ENCODE assay signal across 11 mouse cellular contexts in the genomic region with DNA sequence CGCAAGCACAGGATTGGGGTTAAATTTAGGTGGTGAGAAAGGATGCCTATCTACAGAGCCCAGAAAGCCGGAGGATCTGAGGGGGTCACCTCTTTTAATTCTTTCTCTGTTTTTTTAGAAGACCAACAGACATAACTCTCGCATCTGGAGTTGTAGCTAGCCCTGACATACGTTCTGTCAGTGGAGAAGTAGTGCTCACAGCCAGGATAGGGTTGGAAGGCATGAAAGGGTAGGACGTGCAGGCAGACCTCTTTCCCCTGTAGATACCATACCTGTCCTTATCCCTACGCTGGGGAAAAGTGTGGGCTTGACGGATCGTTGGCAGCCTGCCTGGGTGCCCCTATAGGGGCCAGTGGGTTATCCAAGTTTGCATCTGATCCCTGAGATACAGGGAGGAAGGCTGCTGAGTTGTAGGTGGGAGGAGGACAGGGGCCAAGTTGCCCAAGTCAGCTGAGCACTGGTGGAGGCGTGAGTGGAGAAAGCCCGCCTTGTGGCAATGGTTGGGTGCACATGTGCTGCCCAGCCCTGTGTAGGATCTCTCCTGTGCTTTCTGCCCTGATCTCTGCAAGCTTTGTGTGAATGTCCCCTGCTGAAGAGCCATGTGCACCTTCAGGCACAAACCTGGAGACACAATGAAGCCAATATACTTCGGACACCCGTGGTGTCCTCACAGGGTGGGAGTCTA. TPM values are rescaled to one million over a fixed set of nuclear protein-coding genes. Genes with fewer than 3 reads are reported as not detected.
DNase-seq lines count a peak whose midpoint lies in the region; ATAC-seq lines count a peak whose summit lies in the region.
"Had no signal": no experiment of that assay in that cellular context is flagged by ENCODE, and none has a peak within 500 bp of the region (broad histone marks: within the 10 kb centered on the region; RNA-seq: fewer than 3 reads in every experiment).

No protein-coding gene starts in this region.

- peak overlapping the region; percentile 50 for H3K4me3 ChIP-seq in heart, embryonic 15.5 days
- peak overlapping the region; percentile 50 for H3K4me3 ChIP-seq in embryonic facial prominence, embryonic 13.5 days
- peak overlapping the region; percentile 39 for H3K4me3 ChIP-seq in hindbrain, embryonic 16.5 days (ENCODE audit: low read length)
- no peak overlapping the region for H3K4me3 ChIP-seq in midbrain, embryonic 14.5 days (replicated peaks; ENCODE audit: low read depth, low read length)

- intact Hi-C loops in heart, postnatal 14 days (cut with DNase I) = no loop called here

- peaks cover 20% of the 10 kb centered on the region for H3K4me1 ChIP-seq in heart, embryonic 15.5 days (replicated peaks)
- H3K4me1 ChIP-seq in embryonic facial prominence, embryonic 13.5 days = peaks cover 29% of the 10 kb centered on the region
- H3K4me1 ChIP-seq in hindbrain, embryonic 16.5 days (ENCODE audit: control insufficient read depth, insufficient read depth, low read depth, low read length) = peaks cover 14% of the 10 kb centered on the region
- peaks cover 9% of the 10 kb centered on the region for H3K4me1 ChIP-seq in midbrain, embryonic 14.5 days (ENCODE audit: control insufficient read depth, insufficient read depth, low read length)

- H3K36me3 ChIP-seq in heart, embryonic 15.5 days = no peaks in the 10 kb centered on the region
- no peaks in the 10 kb centered on the region for H3K36me3 ChIP-seq in embryonic facial prominence, embryonic 13.5 days
- no peaks in the 10 kb centered on the region for H3K36me3 ChIP-seq in hindbrain, embryonic 16.5 days (ENCODE audit: control insufficient read depth, insufficient read depth, low read length)
- no peaks in the 10 kb centered on the region for H3K36me3 ChIP-seq in midbrain, embryonic 14.5 days (ENCODE audit: control insufficient read depth, insufficient read depth, low read length)

- peak overlapping the region; percentile 48 for H3K9ac ChIP-seq in heart, embryonic 15.5 days
- peak overlapping the region; percentile 71 for H3K9ac ChIP-seq in embryonic facial prominence, embryonic 13.5 days
- H3K9ac ChIP-seq in hindbrain, embryonic 16.5 days (ENCODE audit: low read depth, low read length) = no peak overlapping the region; the same call in 1 of the 2 replicates
- H3K9ac ChIP-seq in midbrain, embryonic 14.5 days (replicated peaks; ENCODE audit: low read length) = peak overlapping the region; percentile 38; the same call in 1 of the 2 replicates

- no peak for ATAC-seq in heart, embryonic 15.5 days (replicated peaks; ENCODE audit: insufficient number of reproducible peaks, insufficient read depth, low FRiP score, low read depth)
- no peak for ATAC-seq in embryonic facial prominence, embryonic 13.5 days (ENCODE audit: insufficient number of reproducible peaks, insufficient read depth, low FRiP score, low TSS enrichment, low read depth)
- ATAC-seq in hindbrain, embryonic 16.5 days = no peak
- ATAC-seq in midbrain, embryonic 14.5 days (ENCODE audit: low FRiP score, low TSS enrichment) = no peak
- ATAC-seq: CD4-positive, CD25-positive, alpha-beta regulatory T cell, adult 4 months had no signal

- no peaks in the 10 kb centered on the region for H3K9me3 ChIP-seq in heart, embryonic 15.5 days (replicated peaks)
- no peaks in the 10 kb centered on the region for H3K9me3 ChIP-seq in embryonic facial prominence, embryonic 13.5 days
- no peaks in the 10 kb centered on the region for H3K9me3 ChIP-seq in hindbrain, embryonic 16.5 days (ENCODE audit: control insufficient read depth, low read length)
- H3K9me3 ChIP-seq in midbrain, embryonic 14.5 days (ENCODE audit: control insufficient read depth, low read length) = no peaks in the 10 kb centered on the region

- 36% methylated on average over 12 of the region's 12 CpGs for WGBS in heart, embryonic 15.5 days
- 60% methylated on average over 12 of the region's 12 CpGs for WGBS in embryonic facial prominence, embryonic 13.5 days
- WGBS in hindbrain, embryonic 16.5 days = 72% methylated on average over 12 of the region's 12 CpGs
- WGBS in midbrain, embryonic 14.5 days = 78% methylated on average over 12 of the region's 12 CpGs

- peaks cover 12% of the 10 kb centered on the region for H3K27me3 ChIP-seq in heart, embryonic 15.5 days
- H3K27me3 ChIP-seq in embryonic facial prominence, embryonic 13.5 days = peaks cover 4% of the 10 kb centered on the region
- H3K27me3 ChIP-seq in hindbrain, embryonic 16.5 days (replicated peaks; ENCODE audit: control insufficient read depth, insufficient read depth, low read length) = no peaks in the 10 kb centered on the region; the same call in 1 of the 2 replicates
- peaks cover 9% of the 10 kb centered on the region for H3K27me3 ChIP-seq in midbrain, embryonic 14.5 days (ENCODE audit: control insufficient read depth, insufficient read depth, low read length)

- H3K4me2 ChIP-seq in heart, embryonic 15.5 days = peak overlapping the region; percentile 90
- peak overlapping the region; percentile 91 for H3K4me2 ChIP-seq in embryonic facial prominence, embryonic 13.5 days
- peak overlapping the region; percentile 80 for H3K4me2 ChIP-seq in hindbrain, embryonic 16.5 days (ENCODE audit: low read length)
- peak overlapping the region; percentile 64 for H3K4me2 ChIP-seq in midbrain, embryonic 14.5 days (ENCODE audit: low read length)

- no peak for DNase-seq in heart, postnatal 14 days
- DNase-seq in midbrain, embryonic 14.5 days = no peak
- DNase-seq in thymus, postnatal 4 days = no peak
- DNase-seq in gastrocnemius, adult 8-10 months (ENCODE audit: low spot score in 2 of 2) = no peak
- no peak for DNase-seq in ovary, postnatal 36 days (ENCODE audit: low spot score)
- DNase-seq: layer of hippocampus, adult 9-11 months had no signal

- no peak overlapping the region for H3K27ac ChIP-seq in heart, embryonic 15.5 days
- H3K27ac ChIP-seq in embryonic facial prominence, embryonic 13.5 days = peak overlapping the region; percentile 48; the same call in 1 of the 2 replicates
- no peak overlapping the region for H3K27ac ChIP-seq in hindbrain, embryonic 16.5 days (ENCODE audit: low read depth, low read length)
- H3K27ac ChIP-seq in midbrain, embryonic 14.5 days (replicated peaks; ENCODE audit: low read depth, low read length) = no peak overlapping the region

RNA-seq across cellular contexts. Expression of a gene that starts 1.5 kb away (rescaled TPM):
- polyA plus RNA-seq in heart, embryonic 15.5 days (2015; fragmentation: Nextera tagmentation; extraction: Ambion mirVana) = 1.5 and 1.6 TPM in 2 replicates
- under 1 TPM; 0.32 to 0.41 TPM for total RNA-seq in heart, postnatal 14 days (2021)
- 7.7 and 9.0 TPM in 2 replicates for polyA plus RNA-seq in embryonic facial prominence, embryonic 13.5 days (2015; fragmentation: Nextera tagmentation; extraction: Ambion mirVana)
- 1.1 and 1.6 TPM in 2 replicates for polyA plus RNA-seq in hindbrain, embryonic 16.5 days (2015; fragmentation: Nextera tagmentation; extraction: Ambion mirVana)
- polyA plus RNA-seq in midbrain, embryonic 14.5 days (2014; fragmentation: Nextera tagmentation; extraction: Ambion mirVana) = 0.31 and 0.37 TPM in 2 replicates
- total RNA-seq in gastrocnemius, adult 8-10 months (2022) = 1 to 10 TPM in 2 of 4 experiments, under 1 TPM in 2; 0.63 to 1.2 (median 0.87) TPM
- total RNA-seq: common myeloid progenitor, adult 5-6 weeks had no signal
- polyA plus RNA-seq: CD4-positive, CD25-positive, alpha-beta regulatory T cell, adult 4 months had no signal
